Mouse (Mus musculus): Measurements from ENCODE around the gene Sox6.
"Not testable (repeated sequence)": the region's sequence is repeated elsewhere in the genome, so short reads cannot be mapped to it uniquely, and the experiment has no call there.

The Sox6 gene

GRCm38 (mm10) chr7:115663399-115663798, 375.2 kb downstream of the Sox6 start:
- DNase-seq (ENCODE audit: low read depth, low spot score): no peak

GRCm38 (mm10) chr7:115662121-115662520, 376.5 kb downstream of the Sox6 start:
- DNase-seq (ENCODE audit: low read depth, low spot score): no peak

- DNase-seq (ENCODE audit: low read depth, low spot score): no peak
Observed at GRCm38 (mm10) chr7:115646696-115647095, 391.9 kb downstream of the Sox6 start.

GRCm38 (mm10) chr7:115645971-115646447, 392.6 kb downstream of the Sox6 start:
- no peak for DNase-seq (ENCODE audit: low read depth, low spot score)

- DNase-seq (ENCODE audit: low read depth, low spot score): no peak
Observed at GRCm38 (mm10) chr7:115645272-115645970, 393.2 kb downstream of the Sox6 start.

GRCm38 (mm10) chr7:115630691-115631090, 407.9 kb downstream of the Sox6 start:
- DNase-seq (ENCODE audit: low read depth, low spot score): no peak

GRCm38 (mm10) chr7:115630287-115630686, 408.3 kb downstream of the Sox6 start:
- DNase-seq (ENCODE audit: low read depth, low spot score): no peak

GRCm38 (mm10) chr7:115628766-115629165, 409.8 kb downstream of the Sox6 start:
- no peak for DNase-seq (ENCODE audit: low read depth, low spot score)

GRCm38 (mm10) chr7:115625956-115626355, 412.6 kb downstream of the Sox6 start:
- no peak for DNase-seq (ENCODE audit: low read depth, low spot score)

GRCm38 (mm10) chr7:115624907-115625552, 413.6 kb downstream of the Sox6 start:
- no peak for DNase-seq (ENCODE audit: low read depth, low spot score)

- no peak for DNase-seq (ENCODE audit: low read depth, low spot score)
Observed at GRCm38 (mm10) chr7:115624451-115624850, 414.1 kb downstream of the Sox6 start.

GRCm38 (mm10) chr7:115615697-115616237, 422.8 kb downstream of the Sox6 start:
- DNase-seq (ENCODE audit: low read depth, low spot score): peak; percentile 14

- no peak for DNase-seq (ENCODE audit: low read depth, low spot score)
Observed at GRCm38 (mm10) chr7:115607485-115607884, 431.1 kb downstream of the Sox6 start.

- DNase-seq (ENCODE audit: low read depth, low spot score): not testable (repeated sequence)
Observed at GRCm38 (mm10) chr7:115606125-115606524, 432.5 kb downstream of the Sox6 start.

- peak; percentile 18 for DNase-seq (ENCODE audit: low read depth, low spot score)
Observed at GRCm38 (mm10) chr7:115604883-115605282, 433.7 kb downstream of the Sox6 start.

- no peak for DNase-seq (ENCODE audit: low read depth, low spot score)
Observed at GRCm38 (mm10) chr7:115597376-115597775, 441.2 kb downstream of the Sox6 start.

GRCm38 (mm10) chr7:115580461-115580860, 458.1 kb downstream of the Sox6 start:
- no peak for DNase-seq (ENCODE audit: low read depth, low spot score)

GRCm38 (mm10) chr7:115579826-115580225, 458.8 kb downstream of the Sox6 start:
- no peak for DNase-seq (ENCODE audit: low read depth, low spot score)

GRCm38 (mm10) chr7:115576387-115576786, 462.2 kb downstream of the Sox6 start:
- DNase-seq (ENCODE audit: low read depth, low spot score): no peak

- no peak for DNase-seq (ENCODE audit: low read depth, low spot score)
Observed at GRCm38 (mm10) chr7:115574834-115575233, 463.8 kb downstream of the Sox6 start.

- no peak for DNase-seq (ENCODE audit: low read depth, low spot score)
Observed at GRCm38 (mm10) chr7:115568821-115569240, 469.8 kb downstream of the Sox6 start.

GRCm38 (mm10) chr7:115568301-115568700, 470.3 kb downstream of the Sox6 start:
- DNase-seq (ENCODE audit: low read depth, low spot score): no peak

- no peak for DNase-seq (ENCODE audit: low read depth, low spot score)
Observed at GRCm38 (mm10) chr7:115566818-115567217, 471.8 kb downstream of the Sox6 start.

Measured in brain, embryonic 18.5 days (tissue).